Mouse (Mus musculus): ENCODE data around the gene Ocel1. TPM values are rescaled to one million over a fixed set of nuclear protein-coding genes. Genes with fewer than 3 reads are reported as not detected.

The Ocel1 gene
- total RNA-seq, 4 experiments from 2014 or later = 11.2 to 15.0 (median 13.9) TPM

GRCm38 (mm10) chr8:71379512-71380075 lies 8.5 kb downstream of the Ocel1 start:
- no peak for DNase-seq (ENCODE audit: low spot score)

GRCm38 (mm10) chr8:71380178-71381171 lies 9.4 kb downstream of the Ocel1 start:
- DNase-seq (ENCODE audit: low spot score) = no peak

GRCm38 (mm10) chr8:71381421-71381970 lies 10.4 kb downstream of the Ocel1 start, which contains the start of gene Nr2f6:
Nr2f6 (minus strand) TSS chr8:71381960.
- DNase-seq (ENCODE audit: low spot score) = peak; percentile 65

GRCm38 (mm10) chr8:71381971-71382961 lies 11.2 kb downstream of the Ocel1 start:
- DNase-seq (ENCODE audit: low spot score) = peak; percentile 78

GRCm38 (mm10) chr8:71383396-71383795 lies 12.3 kb downstream of the Ocel1 start:
- no peak for DNase-seq (ENCODE audit: low spot score)

GRCm38 (mm10) chr8:71383860-71384259 lies 12.8 kb downstream of the Ocel1 start:
- DNase-seq (ENCODE audit: low spot score) = no peak

GRCm38 (mm10) chr8:71385212-71385835 lies 14.2 kb downstream of the Ocel1 start:
- DNase-seq (ENCODE audit: low spot score) = no peak

GRCm38 (mm10) chr8:71388267-71388666 lies 17.2 kb downstream of the Ocel1 start:
- no peak for DNase-seq (ENCODE audit: low spot score)

- DNase-seq (ENCODE audit: low spot score) = no peak
Observed at GRCm38 (mm10) chr8:71391696-71392095, 20.6 kb downstream of the Ocel1 start.

GRCm38 (mm10) chr8:71392391-71392790 lies 21.3 kb downstream of the Ocel1 start:
- no peak for DNase-seq (ENCODE audit: low spot score)

- DNase-seq (ENCODE audit: low spot score) = no peak
Observed at GRCm38 (mm10) chr8:71392871-71393270, 21.8 kb downstream of the Ocel1 start.

- no peak for DNase-seq (ENCODE audit: low spot score)
Observed at GRCm38 (mm10) chr8:71394481-71394880, 23.4 kb downstream of the Ocel1 start.

GRCm38 (mm10) chr8:71395071-71395470 lies 24.0 kb downstream of the Ocel1 start:
- DNase-seq (ENCODE audit: low spot score) = no peak

GRCm38 (mm10) chr8:71395629-71396028 lies 24.5 kb downstream of the Ocel1 start, which contains the start of gene Ushbp1:
Ushbp1 (minus strand) TSS chr8:71395802.
- DNase-seq (ENCODE audit: low spot score) = peak; percentile 82

GRCm38 (mm10) chr8:71396639-71397305 lies 25.7 kb downstream of the Ocel1 start, which contains the start of gene Babam1:
Babam1 (plus strand) TSS chr8:71396861.
- peak; percentile 96 for DNase-seq (ENCODE audit: low spot score)

- DNase-seq (ENCODE audit: low spot score) = no peak
Observed at GRCm38 (mm10) chr8:71397701-71398100, 26.6 kb downstream of the Ocel1 start.

- no peak for DNase-seq (ENCODE audit: low spot score)
Observed at GRCm38 (mm10) chr8:71400826-71401225, 29.7 kb downstream of the Ocel1 start.

GRCm38 (mm10) chr8:71401454-71401853 lies 30.4 kb downstream of the Ocel1 start:
- no peak for DNase-seq (ENCODE audit: low spot score)

- no peak for DNase-seq (ENCODE audit: low spot score)
Observed at GRCm38 (mm10) chr8:71402446-71402964, 31.4 kb downstream of the Ocel1 start.
